Mouse (Mus musculus) hindbrain, postnatal 0 days (tissue): ENCODE results near the gene Dad1. TPM values are rescaled to one million over a fixed set of nuclear protein-coding genes. Genes with fewer than 3 reads are reported as not detected.

Experiments used
- ATAC-seq: fragments of 200-750 bp; cut with Nextera tagmentation; 2 replicates; pipeline ENCODE4 v1.8.0; 2017; ENCODE audit warnings: mild to moderate bottlenecking, moderate TSS enrichment, moderate library complexity
- DNase-seq: peaks from one replicate; pipeline ENCODE4 v3.0.0-alpha.2; 2015; ENCODE audit warnings: low spot score
- H3K27ac ChIP-seq: fragments of 300-500 bp; sonication (generic); 2 replicates; pipeline ENCODE4 v1.5.1; 2014; ENCODE audit warnings: mild to moderate bottlenecking
- H3K27me3 ChIP-seq: fragments of 300-500 bp; sonication (generic); 2 replicates; pipeline ENCODE4 v1.6.1; 2014; ENCODE audit warnings: low read length, mixed read lengths; ENCODE audit not compliant: insufficient read depth
- H3K36me3 ChIP-seq: fragments of 300-500 bp; sonication (generic); 2 replicates; pipeline ENCODE4 v1.6.1; 2014; ENCODE audit warnings: low read length, mixed read lengths; ENCODE audit not compliant: insufficient read depth
- H3K4me1 ChIP-seq: fragments of 300-500 bp; sonication (generic); 2 replicates; pipeline ENCODE4 v1.6.1; 2014; ENCODE audit warnings: antibody characterized with exemption, low read length, mixed read lengths; ENCODE audit not compliant: insufficient read depth
- H3K4me2 ChIP-seq: fragments of 300-500 bp; sonication (generic); 2 replicates; pipeline ENCODE4 v1.6.1; 2014; ENCODE audit warnings: low read depth, mild to moderate bottlenecking, low read length, moderate library complexity, mixed read lengths
- H3K4me3 ChIP-seq: fragments of 300-500 bp; sonication (generic); 2 replicates; pipeline ENCODE4 v1.5.1; 2014; ENCODE audit warnings: low read length
- H3K9ac ChIP-seq: fragments of 300-500 bp; sonication (generic); replicated peaks from 2 replicates; pipeline ENCODE4 v1.6.1; 2014; ENCODE audit warnings: mild to moderate bottlenecking, low read length, moderate library complexity, mixed read lengths
- H3K9me3 ChIP-seq: fragments of 300-500 bp; sonication (generic); 2 replicates; pipeline ENCODE4 v1.6.1; 2016; ENCODE audit warnings: low read length, mixed read lengths
- CTCF ChIP-seq: IDR thresholded peaks from 2 replicates; pipeline ENCODE4 v1.5.1; 2016; ENCODE audit warnings: antibody characterized with exemption, control low read depth, low read depth
- whole genome bisulfite sequencing: fragments of 180-500 bp; shearing (Covaris S2); extraction: QIAGEN DNeasy Blood & Tissue Kit; methylation state at CpG from one replicate; pipeline ENCODE4 v1.1.7; 2014; 5-methylcytosine and 5-hydroxymethylcytosine counted together
- polyA plus RNA-seq: library from polyadenylated mRNA; unstranded; fragments of >200 nt; fragmentation: Nextera tagmentation; extraction: Ambion mirVana; gene quantifications from 2 replicates; pipeline ENCODE4 v1.2.1, GENCODE M21; 2015
- total RNA-seq: library from RNA; depleted of rRNA; stranded (reverse); fragments of >200 nt; gene quantifications from 2 replicates; pipeline ENCODE4 v1.2.3, GENCODE M21; 2014

The Dad1 gene
- total and polyA plus RNA-seq, 2 experiments from 2014 or later: 321 to 406 TPM

- TF ChIP-seq CTCF: no peak
- no peak for ATAC-seq
- Histone ChIP-seq H3K27ac (no peak overlapping the region), H3K4me1 (0 out of 2 replicates have a peak, but pooled peaks cover 4% of the 10 kb centered on the region), H3K27me3 (no peaks in the 10 kb centered on the region), H3K4me2 (no peak overlapping the region), H3K4me3 (no peak overlapping the region), H3K9ac (no peak overlapping the region), H3K9me3 (no peaks in the 10 kb centered on the region), H3K36me3 (no peaks in the 10 kb centered on the region)
- WGBS: 73% methylated on average over 10 of the region's 10 CpGs
- no peak for DNase-seq
These were observed 39.0 kb downstream of the Dad1 start for GRCm38 (mm10) chr14:54214901-54215300.

DNA sequence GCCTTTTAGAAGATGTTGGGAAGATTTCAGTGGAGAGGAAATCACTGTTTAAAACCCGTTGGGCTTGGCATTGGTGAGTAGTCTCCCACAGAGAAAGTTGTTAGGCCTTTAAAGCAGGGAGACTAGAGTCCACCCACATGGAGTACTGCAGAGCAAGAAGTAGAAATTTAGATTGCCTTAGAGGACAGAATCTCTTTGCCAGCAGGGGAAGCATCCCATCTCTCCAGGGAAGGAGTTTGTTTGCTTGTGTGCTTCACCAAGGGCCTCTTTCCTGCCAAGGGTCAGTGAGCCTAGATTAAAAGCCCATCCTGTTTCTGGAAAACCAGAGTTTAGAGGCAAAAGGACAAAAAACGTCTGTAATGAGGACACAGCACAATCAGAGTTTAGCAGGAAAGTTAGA is 39.4 kb downstream of the Dad1 start:
- Histone ChIP-seq H3K27ac (no peak overlapping the region), H3K4me1 (0 out of 2 replicates have a peak, but pooled peaks cover 4% of the 10 kb centered on the region), H3K4me3 (no peak overlapping the region), H3K9me3 (no peaks in the 10 kb centered on the region), H3K27me3 (no peaks in the 10 kb centered on the region), H3K36me3 (no peaks in the 10 kb centered on the region), H3K4me2 (no peak overlapping the region), H3K9ac (no peak overlapping the region)
- WGBS: 15% methylated on average over 2 of the region's 2 CpGs
- DNase-seq: no peak
- ATAC-seq: no peak
- no peak for TF ChIP-seq CTCF

DNA sequence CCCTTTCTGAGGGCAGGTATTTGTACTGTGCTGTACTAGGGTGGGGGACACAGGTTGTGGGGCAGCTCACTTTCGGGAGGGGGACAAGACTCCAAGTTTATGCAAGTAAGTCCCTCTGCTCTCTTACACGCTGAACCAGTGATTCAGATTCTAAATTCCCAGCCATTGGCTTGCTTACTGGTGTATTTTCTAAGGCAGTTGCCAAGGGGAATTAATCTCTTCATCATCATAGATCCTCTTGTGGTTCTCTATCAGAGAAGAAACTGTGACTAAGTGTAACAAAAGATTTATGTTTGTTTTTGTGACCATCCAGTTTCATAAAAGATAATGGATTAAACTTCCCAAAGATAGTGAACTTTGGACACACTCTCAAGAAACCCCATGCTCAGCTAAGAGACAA is 40.2 kb downstream of the Dad1 start:
- 74% methylated on average over 2 of the region's 2 CpGs for WGBS
- DNase-seq (no peak), ATAC-seq (no peak)
- H3K4me1 ChIP-seq: 0 out of 2 replicates have a peak, but pooled peaks cover 4% of the 10 kb centered on the region
- H3K27me3 ChIP-seq: no peaks in the 10 kb centered on the region
- TF ChIP-seq CTCF: no peak
- no peak overlapping the region for H3K4me3 ChIP-seq
- no peaks in the 10 kb centered on the region for H3K36me3 ChIP-seq
- no peak overlapping the region for H3K9ac ChIP-seq
- no peaks in the 10 kb centered on the region for H3K9me3 ChIP-seq
- no peak overlapping the region for H3K4me2 ChIP-seq
- no peak overlapping the region for H3K27ac ChIP-seq

- H3K4me3 ChIP-seq: no peak overlapping the region
These were observed 42.1 kb downstream of the Dad1 start for GRCm38 (mm10) chr14:54211755-54212154.

DNA sequence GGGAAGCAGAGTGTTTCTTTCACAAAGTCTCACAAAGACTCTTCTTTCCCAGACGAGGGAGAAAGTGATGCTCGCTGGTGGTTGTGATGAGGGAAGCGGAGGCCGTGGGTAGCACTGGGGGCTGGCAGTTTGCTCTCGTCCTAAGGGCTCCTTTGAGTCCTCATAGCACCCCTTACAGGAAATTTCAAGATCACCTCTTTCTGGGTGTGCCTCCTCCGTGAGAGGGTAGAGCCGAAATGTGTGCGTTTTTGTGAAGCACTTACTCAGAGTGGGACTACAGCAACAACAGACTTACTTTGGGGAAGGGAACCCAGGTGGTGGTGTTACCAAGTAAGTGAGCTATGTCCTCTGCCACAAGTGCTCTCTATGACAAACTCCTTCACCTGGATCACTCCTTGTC is 42.7 kb downstream of the Dad1 start:
- H3K4me3 ChIP-seq: no peak overlapping the region
- no peak overlapping the region for H3K27ac ChIP-seq
- 90% methylated on average over 8 of the region's 8 CpGs for WGBS

More at GRCm38 (mm10) chr14:54211755-54212154, 42.1 kb downstream of the Dad1 start:
- TF ChIP-seq CTCF: no peak
- Histone ChIP-seq H3K4me2 (no peak overlapping the region), H3K4me1 (0 out of 2 replicates have a peak, but pooled peaks cover 4% of the 10 kb centered on the region), H3K27ac (no peak overlapping the region), H3K9me3 (no peaks in the 10 kb centered on the region), H3K9ac (no peak overlapping the region), H3K27me3 (no peaks in the 10 kb centered on the region), H3K36me3 (no peaks in the 10 kb centered on the region)
- 86% methylated on average over 5 of the region's 5 CpGs for WGBS
- DNase-seq (no peak), ATAC-seq (no peak)

GRCm38 (mm10) chr14:54210401-54210800 is 43.5 kb downstream of the Dad1 start:
- Histone ChIP-seq H3K4me2 (no peak overlapping the region), H3K9ac (no peak overlapping the region), H3K27me3 (no peaks in the 10 kb centered on the region), H3K4me1 (0 out of 2 replicates have a peak, but pooled peaks cover 4% of the 10 kb centered on the region), H3K36me3 (no peaks in the 10 kb centered on the region), H3K27ac (no peak overlapping the region), H3K4me3 (no peak overlapping the region), H3K9me3 (no peaks in the 10 kb centered on the region)
- WGBS: 91% methylated on average over 2 of the region's 2 CpGs
- ATAC-seq (no peak), DNase-seq (no peak)
- no peak for TF ChIP-seq CTCF

More for the DNA sequence above, 42.7 kb downstream of the Dad1 start:
- H3K36me3 ChIP-seq: no peaks in the 10 kb centered on the region
- DNase-seq (no peak), ATAC-seq (no peak)
- H3K9me3 ChIP-seq: no peaks in the 10 kb centered on the region
- no peak overlapping the region for H3K9ac ChIP-seq
- 0 out of 2 replicates have a peak, but pooled peaks cover 4% of the 10 kb centered on the region for H3K4me1 ChIP-seq
- H3K27me3 ChIP-seq: no peaks in the 10 kb centered on the region
- no peak for TF ChIP-seq CTCF
- no peak overlapping the region for H3K4me2 ChIP-seq

DNA sequence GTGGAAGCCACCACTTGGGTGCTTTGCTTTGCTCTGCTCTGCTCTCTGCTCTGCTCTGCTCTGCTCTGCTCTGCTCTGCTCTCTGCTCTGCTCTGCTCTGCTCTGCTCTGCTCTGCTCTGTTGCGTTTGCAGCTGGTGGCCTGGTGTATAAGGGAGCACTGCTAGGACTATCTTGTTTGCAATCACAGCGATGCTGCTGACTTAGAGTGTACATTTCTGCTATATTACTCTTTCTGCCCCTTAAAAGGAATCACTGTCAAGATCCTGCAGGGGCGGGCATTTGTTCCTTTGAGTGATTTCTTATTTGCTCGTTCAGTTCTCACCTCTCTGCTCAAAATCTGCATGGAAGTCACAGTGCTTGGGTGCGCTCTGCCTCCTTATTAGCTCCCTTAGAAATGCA is 44.0 kb downstream of the Dad1 start:
- 78% methylated on average over 5 of the region's 5 CpGs for WGBS
- ATAC-seq: no peak
- no peaks in the 10 kb centered on the region for H3K36me3 ChIP-seq
- no peaks in the 10 kb centered on the region for H3K27me3 ChIP-seq
- no peak overlapping the region for H3K9ac ChIP-seq
- H3K4me1 ChIP-seq: 0 out of 2 replicates have a peak, but pooled peaks cover 4% of the 10 kb centered on the region
- H3K4me3 ChIP-seq: no peak overlapping the region
- no peak for TF ChIP-seq CTCF
- H3K4me2 ChIP-seq: no peak overlapping the region
- H3K27ac ChIP-seq: no peak overlapping the region
- H3K9me3 ChIP-seq: no peaks in the 10 kb centered on the region
- DNase-seq: no peak
